Mouse (Mus musculus) neural tube, embryonic 14.5 days (tissue): ENCODE measurements around the gene H2-Q4. TPM values are rescaled to one million over a fixed set of nuclear protein-coding genes. Genes with fewer than 3 reads are reported as not detected.
"Not testable (repeated sequence)": the region's sequence is repeated elsewhere in the genome, so short reads cannot be mapped to it uniquely, and the experiment has no call there.

Experiments used
- ATAC-seq: fragments of 200-750 bp; cut with Nextera tagmentation; 2 replicates; pipeline ENCODE4 v1.8.0; 2017; ENCODE audit warnings: low read depth, mild to moderate bottlenecking, moderate TSS enrichment, moderate library complexity
- H3K27ac ChIP-seq: fragments of 300-500 bp; sonication (generic); 2 replicates; pipeline ENCODE4 v1.5.1; 2014; ENCODE audit warnings: low read depth, mild to moderate bottlenecking, control low read depth, low read length, moderate library complexity, mixed read lengths
- H3K27me3 ChIP-seq: fragments of 300-500 bp; sonication (generic); 2 replicates; pipeline ENCODE4 v1.6.1; 2014; ENCODE audit warnings: low read length; ENCODE audit not compliant: control insufficient read depth, insufficient read depth
- H3K36me3 ChIP-seq: fragments of 300-500 bp; sonication (generic); 2 replicates; pipeline ENCODE4 v1.6.1; 2014; ENCODE audit warnings: low read length, mixed read lengths; ENCODE audit not compliant: control insufficient read depth, insufficient read depth
- H3K4me1 ChIP-seq: fragments of 300-500 bp; sonication (generic); 2 replicates; pipeline ENCODE4 v1.6.1; 2014; ENCODE audit warnings: low read length; ENCODE audit not compliant: control insufficient read depth, insufficient read depth
- H3K4me2 ChIP-seq: fragments of 300-500 bp; sonication (generic); 2 replicates; pipeline ENCODE4 v1.6.1; 2014; ENCODE audit warnings: mild to moderate bottlenecking, low read depth, low read length, control low read depth
- H3K4me3 ChIP-seq: fragments of 300-500 bp; sonication (generic); 2 replicates; pipeline ENCODE4 v1.5.1; 2014; ENCODE audit warnings: low read depth, low read length, control low read depth, mixed read lengths
- H3K9ac ChIP-seq: fragments of 300-500 bp; sonication (generic); replicated peaks from 2 replicates; pipeline ENCODE4 v1.6.1; 2014; ENCODE audit warnings: low read depth, mild to moderate bottlenecking, control low read depth, low read length, mixed read lengths
- H3K9me3 ChIP-seq: fragments of 300-500 bp; sonication (generic); 2 replicates; pipeline ENCODE4 v1.6.1; 2016; ENCODE audit warnings: low read length; ENCODE audit not compliant: control insufficient read depth
- WGBS: fragments of 180-500 bp; shearing (Covaris S2); extraction: QIAGEN DNeasy Blood & Tissue Kit; methylation state at CpG from one replicate; pipeline ENCODE4 v1.1.7; 2014; 5-methylcytosine and 5-hydroxymethylcytosine counted together
- polyA plus RNA-seq: library from polyadenylated mRNA; unstranded; fragments of >200 nt; fragmentation: Nextera tagmentation; extraction: Ambion mirVana; gene quantifications from 2 replicates; pipeline ENCODE4 v1.2.1, GENCODE M21; 2014

Gene H2-Q4
- polyA plus RNA-seq, 1 experiment from 2014 or later = 0.55 TPM

- H3K4me1 ChIP-seq, H3K9ac ChIP-seq, H3K9me3 ChIP-seq, H3K36me3 ChIP-seq, H3K27ac ChIP-seq, H3K27me3 ChIP-seq: not testable (repeated sequence)
- Histone ChIP-seq H3K4me3 (peak within 1 kb of the TSS; percentile 29; the same call in 1 of the 2 replicates), H3K4me2 (peak within 1 kb of the TSS; percentile 54)
- peak; percentile 73 for ATAC-seq
- WGBS = 1% methylated on average over 49 of the region's 66 CpGs
These were observed 45.4 kb downstream of the H2-Q4 start, which contains the start of gene H2-Q6 for GRCm38 (mm10) chr17:35424624-35425416. Gene H2-Q6 (plus strand): TSS chr17:35424850.

DNA sequence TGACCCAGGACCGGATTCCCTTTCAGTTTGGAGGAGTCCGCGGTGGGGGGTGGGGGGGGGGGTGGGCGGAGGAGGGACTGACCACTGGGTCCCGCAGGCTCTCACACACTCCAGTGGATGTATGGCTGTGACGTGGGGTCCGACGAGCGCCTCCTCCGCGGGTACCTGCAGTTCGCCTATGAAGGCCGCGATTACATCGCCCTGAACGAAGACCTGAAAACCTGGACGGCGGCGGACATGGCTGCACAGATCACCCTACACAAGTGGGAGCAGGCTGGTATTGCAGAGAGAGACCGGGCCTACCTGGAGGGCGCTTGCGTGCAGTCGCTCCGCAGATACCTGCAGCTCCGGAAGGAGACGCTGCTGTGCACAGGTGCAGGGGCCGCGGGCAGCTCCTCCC is 46.1 kb downstream of the H2-Q4 start:
- not testable (repeated sequence) for H3K9ac ChIP-seq, H3K27me3 ChIP-seq, H3K9me3 ChIP-seq, H3K4me1 ChIP-seq, H3K36me3 ChIP-seq, H3K27ac ChIP-seq
- Histone ChIP-seq H3K4me2 (peak overlapping the region; percentile 54; the same call in 1 of the 2 replicates), H3K4me3 (peak overlapping the region; percentile 29; the same call in 1 of the 2 replicates)
- ATAC-seq = peak; percentile 52
- 19% methylated on average over 28 of the region's 28 CpGs for WGBS

DNA sequence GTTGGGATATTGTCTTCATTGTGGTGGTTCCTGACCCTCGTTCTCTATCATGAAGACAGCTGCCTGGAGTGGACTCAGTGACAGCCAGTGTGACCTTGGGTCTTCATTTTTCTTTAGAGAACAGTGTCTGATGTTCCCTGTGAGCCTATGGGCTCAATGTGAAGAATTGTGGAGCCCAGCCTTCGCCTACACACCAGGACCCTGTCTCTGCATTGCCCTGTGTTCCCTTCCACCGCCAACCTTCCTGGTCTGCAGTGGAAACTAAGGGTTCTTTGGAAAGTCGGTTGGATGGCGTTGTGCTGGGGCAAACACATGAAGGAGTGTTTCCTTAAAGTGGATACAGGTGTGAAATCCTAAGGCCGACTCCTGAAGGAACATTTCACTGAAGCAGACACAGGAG is 49.5 kb downstream of the H2-Q4 start:
- ATAC-seq, H3K9ac ChIP-seq, H3K4me3 ChIP-seq, H3K4me2 ChIP-seq, H3K4me1 ChIP-seq, H3K36me3 ChIP-seq, H3K27ac ChIP-seq, H3K27me3 ChIP-seq, H3K9me3 ChIP-seq: not testable (repeated sequence)
- WGBS = 92% methylated on average over 6 of the region's 6 CpGs

GRCm38 (mm10) chr17:35430671-35431070 is 51.3 kb downstream of the H2-Q4 start:
- not testable (repeated sequence) for H3K9ac ChIP-seq, H3K9me3 ChIP-seq, H3K27me3 ChIP-seq, H3K4me3 ChIP-seq, ATAC-seq, H3K4me2 ChIP-seq, H3K4me1 ChIP-seq, H3K27ac ChIP-seq, H3K36me3 ChIP-seq
- WGBS = 91% methylated on average over 6 of the region's 6 CpGs

GRCm38 (mm10) chr17:35432167-35432566 is 52.8 kb downstream of the H2-Q4 start:
- not testable (repeated sequence) for H3K9me3 ChIP-seq, ATAC-seq, H3K27me3 ChIP-seq, H3K27ac ChIP-seq, H3K9ac ChIP-seq, H3K4me3 ChIP-seq, H3K4me2 ChIP-seq, H3K4me1 ChIP-seq, H3K36me3 ChIP-seq
- WGBS = 81% methylated on average over 3 of the region's 3 CpGs

DNA sequence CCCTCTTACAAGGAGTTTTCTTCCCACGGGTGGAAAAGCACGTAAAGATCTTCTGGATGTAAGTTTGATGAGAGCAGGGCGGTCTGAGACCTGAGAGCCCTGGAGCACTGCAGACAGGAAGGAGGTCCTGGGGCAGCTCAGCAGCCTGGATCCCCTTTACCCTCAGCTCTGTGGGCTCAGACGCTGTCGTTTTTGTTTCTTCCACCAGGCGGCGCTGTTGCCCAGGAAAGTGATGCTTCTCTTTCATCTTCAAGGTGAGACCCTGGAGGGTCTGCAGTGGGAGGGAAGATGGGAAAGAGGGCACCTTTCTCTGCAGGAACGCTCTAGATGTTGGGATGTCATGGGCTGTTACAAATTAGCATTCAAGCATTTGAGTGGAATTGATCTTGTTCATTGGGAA is 55.4 kb downstream of the H2-Q4 start:
- WGBS = 10% methylated on average over 8 of the region's 8 CpGs
- H3K9ac ChIP-seq, H3K36me3 ChIP-seq, H3K4me2 ChIP-seq, ATAC-seq, H3K9me3 ChIP-seq, H3K27me3 ChIP-seq, H3K27ac ChIP-seq, H3K4me3 ChIP-seq, H3K4me1 ChIP-seq: not testable (repeated sequence)

Other genes starting within 250 kb of the H2-Q4 start
- gene Apom, start 247.6 kb upstream of the H2-Q4 start, polyA plus RNA-seq = 0.75 and 0.89 TPM in 2 replicates
- gene Bag6, start 244.4 kb upstream of the H2-Q4 start, polyA plus RNA-seq = 88.3 and 102 TPM in 2 replicates
- gene Prrc2a, start 214.7 kb upstream of the H2-Q4 start, polyA plus RNA-seq = 181 and 195 TPM in 2 replicates
- 6.7 and 10.7 TPM in 2 replicates for gene Aif1, start 203.5 kb upstream of the H2-Q4 start, polyA plus RNA-seq
- gene Lst1, start 191.2 kb upstream of the H2-Q4 start, polyA plus RNA-seq = 3.7 and 8.8 TPM in 2 replicates
- gene Ltb, start 185.2 kb upstream of the H2-Q4 start, polyA plus RNA-seq = 0.31 and 0.62 TPM in 2 replicates
- not detected in 2 replicates for gene Tnf, start 177.6 kb upstream of the H2-Q4 start, polyA plus RNA-seq
- gene Lta, start 174.3 kb upstream of the H2-Q4 start, polyA plus RNA-seq = 0.24 and 0.26 TPM in 2 replicates
- gene Gm16181, start 158.8 kb upstream of the H2-Q4 start, polyA plus RNA-seq = 0.44 TPM in 1 of 2 replicates, not detected in the other
- gene Atp6v1g2, start 146.0 kb upstream of the H2-Q4 start, polyA plus RNA-seq = 118 and 154 TPM in 2 replicates
- gene Nfkbil1, start 143.8 kb upstream of the H2-Q4 start, polyA plus RNA-seq = 3.4 and 4.3 TPM in 2 replicates
- gene Ddx39b, start 137.9 kb upstream of the H2-Q4 start, polyA plus RNA-seq = 373 and 383 TPM in 2 replicates
- 99.9 and 111 TPM in 2 replicates for gene H2-D1, start 116.9 kb upstream of the H2-Q4 start, polyA plus RNA-seq
- gene H2-Q1, start 59.2 kb upstream of the H2-Q4 start, polyA plus RNA-seq = 0.48 TPM in 1 of 2 replicates, not detected in the other
- 1.4 and 2.9 TPM in 2 replicates for gene H2-Q2, start 37.4 kb upstream of the H2-Q4 start, polyA plus RNA-seq
- gene H2-Q6, start 45.2 kb downstream of the H2-Q4 start, polyA plus RNA-seq = 0.54 and 1.4 TPM in 2 replicates
- gene H2-Q7, start 59.5 kb downstream of the H2-Q4 start, polyA plus RNA-seq = 4.3 and 5.5 TPM in 2 replicates
- 0.27 TPM in 1 of 2 replicates, not detected in the other for gene H2-Q10, start 90.5 kb downstream of the H2-Q4 start, polyA plus RNA-seq
- not detected in 2 replicates for gene Pou5f1, start 126.4 kb downstream of the H2-Q4 start, polyA plus RNA-seq
- 8.9 and 10.6 TPM in 2 replicates for gene Tcf19, start 137.2 kb downstream of the H2-Q4 start, polyA plus RNA-seq
- gene Cchcr1, start 137.5 kb downstream of the H2-Q4 start, polyA plus RNA-seq = 2.4 and 4.9 TPM in 2 replicates
- gene Psors1c2, start 153.6 kb downstream of the H2-Q4 start, polyA plus RNA-seq = 0.51 and 0.66 TPM in 2 replicates
- gene Cdsn, start 172.5 kb downstream of the H2-Q4 start, polyA plus RNA-seq = 0.21 TPM in 1 of 2 replicates, not detected in the other
- not detected in 2 replicates for gene 2300002M23Rik, start 187.8 kb downstream of the H2-Q4 start, polyA plus RNA-seq
- not detected in 2 replicates for gene Sfta2, start 221.9 kb downstream of the H2-Q4 start, polyA plus RNA-seq
- gene Gm9573, start 247.0 kb downstream of the H2-Q4 start, polyA plus RNA-seq = not detected in 2 replicates